Mouse (Mus musculus): ENCODE measurements around the gene Rnf150. TPM values are rescaled to one million over a fixed set of nuclear protein-coding genes. Genes with fewer than 3 reads are reported as not detected.

The Rnf150 gene
- 2.6 and 2.8 TPM in 2 replicates for polyA plus RNA-seq (2014; fragmentation: Nextera tagmentation; extraction: Ambion mirVana)

- Histone ChIP-seq H3K4me1 (ENCODE audit: control insufficient read depth, insufficient read depth, low read length) (0 out of 2 replicates have a peak, but pooled peaks cover 9% of the 10 kb centered on the region), H3K27ac (ENCODE audit: low read length) (peak within 1 kb of the TSS; percentile 67; the same call in 1 of the 2 replicates), H3K36me3 (ENCODE audit: control insufficient read depth, insufficient read depth, low read length) (no peaks in the 10 kb centered on the region), H3K4me2 (replicated peaks; ENCODE audit: low read depth, low read length) (peak within 1 kb of the TSS; percentile 76), H3K4me3 (ENCODE audit: low read depth, low read length) (peak within 1 kb of the TSS; percentile 82), H3K9me3 (ENCODE audit: control insufficient read depth, low read depth, low read length) (no peaks in the 10 kb centered on the region), H3K27me3 (ENCODE audit: control insufficient read depth, insufficient read depth, low read length) (no peaks in the 10 kb centered on the region), H3K9ac (replicated peaks; ENCODE audit: low read depth, low read length) (peak within 1 kb of the TSS; percentile 76)
- under 1% methylated on average over 37 of the region's 39 CpGs for WGBS
- ATAC-seq (ENCODE audit: insufficient number of reproducible peaks, insufficient read depth, low FRiP score, low read depth), result peak; percentile 80
These were observed at the start of gene Rnf150 for GRCm38 (mm10) chr8:82863041-82863744. TSS of gene Rnf150 (plus strand) at chr8:82863356.

- H3K9ac ChIP-seq (replicated peaks; ENCODE audit: low read depth, low read length), result no peak overlapping the region
- no peaks in the 10 kb centered on the region for H3K9me3 ChIP-seq (ENCODE audit: control insufficient read depth, low read depth, low read length)
- ATAC-seq (ENCODE audit: insufficient number of reproducible peaks, insufficient read depth, low FRiP score, low read depth), result no peak
- 49% methylated on average over 11 of the region's 11 CpGs for WGBS
- H3K4me2 ChIP-seq (replicated peaks; ENCODE audit: low read depth, low read length), result no peak overlapping the region
- H3K27me3 ChIP-seq (ENCODE audit: control insufficient read depth, insufficient read depth, low read length), result no peaks in the 10 kb centered on the region
- no peaks in the 10 kb centered on the region for H3K36me3 ChIP-seq (ENCODE audit: control insufficient read depth, insufficient read depth, low read length)
- no peaks in the 10 kb centered on the region for H3K4me1 ChIP-seq (ENCODE audit: control insufficient read depth, insufficient read depth, low read length)
- H3K27ac ChIP-seq (ENCODE audit: low read length), result no peak overlapping the region
- no peak overlapping the region for H3K4me3 ChIP-seq (ENCODE audit: low read depth, low read length)
These were observed 36.8 kb upstream of the Rnf150 start for GRCm38 (mm10) chr8:82826135-82827046.

GRCm38 (mm10) chr8:82840415-82840814, 22.7 kb upstream of the Rnf150 start:
- Histone ChIP-seq H3K4me2 (replicated peaks; ENCODE audit: low read depth, low read length) (no peak overlapping the region), H3K9ac (replicated peaks; ENCODE audit: low read depth, low read length) (no peak overlapping the region), H3K27me3 (ENCODE audit: control insufficient read depth, insufficient read depth, low read length) (no peaks in the 10 kb centered on the region), H3K36me3 (ENCODE audit: control insufficient read depth, insufficient read depth, low read length) (no peaks in the 10 kb centered on the region), H3K4me3 (ENCODE audit: low read depth, low read length) (no peak overlapping the region), H3K27ac (ENCODE audit: low read length) (no peak overlapping the region), H3K4me1 (ENCODE audit: control insufficient read depth, insufficient read depth, low read length) (no peaks in the 10 kb centered on the region), H3K9me3 (ENCODE audit: control insufficient read depth, low read depth, low read length) (no peaks in the 10 kb centered on the region)
- 66% methylated on average over 3 of the region's 3 CpGs for WGBS
- ATAC-seq (ENCODE audit: insufficient number of reproducible peaks, insufficient read depth, low FRiP score, low read depth), result no peak

GRCm38 (mm10) chr8:82840963-82841362, 22.2 kb upstream of the Rnf150 start:
- Histone ChIP-seq H3K4me1 (ENCODE audit: control insufficient read depth, insufficient read depth, low read length) (no peaks in the 10 kb centered on the region), H3K36me3 (ENCODE audit: control insufficient read depth, insufficient read depth, low read length) (no peaks in the 10 kb centered on the region), H3K9me3 (ENCODE audit: control insufficient read depth, low read depth, low read length) (no peaks in the 10 kb centered on the region), H3K4me3 (ENCODE audit: low read depth, low read length) (no peak overlapping the region), H3K9ac (replicated peaks; ENCODE audit: low read depth, low read length) (no peak overlapping the region), H3K27ac (ENCODE audit: low read length) (no peak overlapping the region), H3K27me3 (ENCODE audit: control insufficient read depth, insufficient read depth, low read length) (no peaks in the 10 kb centered on the region), H3K4me2 (replicated peaks; ENCODE audit: low read depth, low read length) (no peak overlapping the region)
- 45% methylated on average over 1 of the region's 1 CpGs for WGBS
- no peak for ATAC-seq (ENCODE audit: insufficient number of reproducible peaks, insufficient read depth, low FRiP score, low read depth)

- H3K27me3 ChIP-seq (ENCODE audit: control insufficient read depth, insufficient read depth, low read length), result no peaks in the 10 kb centered on the region
- no peak for ATAC-seq (ENCODE audit: insufficient number of reproducible peaks, insufficient read depth, low FRiP score, low read depth)
- no peak overlapping the region for H3K27ac ChIP-seq (ENCODE audit: low read length)
- H3K9ac ChIP-seq (replicated peaks; ENCODE audit: low read depth, low read length), result no peak overlapping the region
- H3K4me1 ChIP-seq (ENCODE audit: control insufficient read depth, insufficient read depth, low read length), result no peaks in the 10 kb centered on the region
- no peak overlapping the region for H3K4me3 ChIP-seq (ENCODE audit: low read depth, low read length)
- 42% methylated on average over 6 of the region's 6 CpGs for whole genome bisulfite sequencing
- H3K36me3 ChIP-seq (ENCODE audit: control insufficient read depth, insufficient read depth, low read length), result no peaks in the 10 kb centered on the region
- H3K4me2 ChIP-seq (replicated peaks; ENCODE audit: low read depth, low read length), result no peak overlapping the region
- H3K9me3 ChIP-seq (ENCODE audit: control insufficient read depth, low read depth, low read length), result no peaks in the 10 kb centered on the region
These were observed 21.5 kb upstream of the Rnf150 start for GRCm38 (mm10) chr8:82841520-82842142.

- no peaks in the 10 kb centered on the region for H3K9me3 ChIP-seq (ENCODE audit: control insufficient read depth, low read depth, low read length)
- no peak for ATAC-seq (ENCODE audit: insufficient number of reproducible peaks, insufficient read depth, low FRiP score, low read depth)
- H3K9ac ChIP-seq (replicated peaks; ENCODE audit: low read depth, low read length), result no peak overlapping the region
- no peak overlapping the region for H3K4me3 ChIP-seq (ENCODE audit: low read depth, low read length)
- no peaks in the 10 kb centered on the region for H3K4me1 ChIP-seq (ENCODE audit: control insufficient read depth, insufficient read depth, low read length)
- H3K27ac ChIP-seq (ENCODE audit: low read length), result no peak overlapping the region
- no peaks in the 10 kb centered on the region for H3K27me3 ChIP-seq (ENCODE audit: control insufficient read depth, insufficient read depth, low read length)
- no peak overlapping the region for H3K4me2 ChIP-seq (replicated peaks; ENCODE audit: low read depth, low read length)
- WGBS, result 36% methylated on average over 1 of the region's 1 CpGs
- H3K36me3 ChIP-seq (ENCODE audit: control insufficient read depth, insufficient read depth, low read length), result no peaks in the 10 kb centered on the region
These were observed 19.5 kb upstream of the Rnf150 start for GRCm38 (mm10) chr8:82843697-82844096.

GRCm38 (mm10) chr8:82844413-82844812, 18.7 kb upstream of the Rnf150 start:
- Histone ChIP-seq H3K27ac (ENCODE audit: low read length) (no peak overlapping the region), H3K9me3 (ENCODE audit: control insufficient read depth, low read depth, low read length) (no peaks in the 10 kb centered on the region), H3K36me3 (ENCODE audit: control insufficient read depth, insufficient read depth, low read length) (no peaks in the 10 kb centered on the region), H3K9ac (replicated peaks; ENCODE audit: low read depth, low read length) (no peak overlapping the region), H3K27me3 (ENCODE audit: control insufficient read depth, insufficient read depth, low read length) (no peaks in the 10 kb centered on the region), H3K4me1 (ENCODE audit: control insufficient read depth, insufficient read depth, low read length) (no peaks in the 10 kb centered on the region), H3K4me3 (ENCODE audit: low read depth, low read length) (no peak overlapping the region), H3K4me2 (replicated peaks; ENCODE audit: low read depth, low read length) (no peak overlapping the region)
- no peak for ATAC-seq (ENCODE audit: insufficient number of reproducible peaks, insufficient read depth, low FRiP score, low read depth)
- WGBS, result 29% methylated on average over 1 of the region's 1 CpGs

GRCm38 (mm10) chr8:82846098-82846497, 17.1 kb upstream of the Rnf150 start:
- no peaks in the 10 kb centered on the region for H3K27me3 ChIP-seq (ENCODE audit: control insufficient read depth, insufficient read depth, low read length)
- 68% methylated on average over 2 of the region's 2 CpGs for WGBS
- no peak overlapping the region for H3K4me2 ChIP-seq (replicated peaks; ENCODE audit: low read depth, low read length)
- H3K4me3 ChIP-seq (ENCODE audit: low read depth, low read length), result no peak overlapping the region
- no peak overlapping the region for H3K27ac ChIP-seq (ENCODE audit: low read length)
- H3K9ac ChIP-seq (replicated peaks; ENCODE audit: low read depth, low read length), result no peak overlapping the region
- H3K36me3 ChIP-seq (ENCODE audit: control insufficient read depth, insufficient read depth, low read length), result no peaks in the 10 kb centered on the region
- no peak for ATAC-seq (ENCODE audit: insufficient number of reproducible peaks, insufficient read depth, low FRiP score, low read depth)
- H3K4me1 ChIP-seq (ENCODE audit: control insufficient read depth, insufficient read depth, low read length), result no peaks in the 10 kb centered on the region
- H3K9me3 ChIP-seq (ENCODE audit: control insufficient read depth, low read depth, low read length), result no peaks in the 10 kb centered on the region
